Mouse (Mus musculus): ENCODE measurements at regions not wholly inside any gene's neighbourhood (a gene's known extent, or its start where the extent isn't known, plus 50 kb on each side); places are given as distances from the start of the nearest gene placed in this dataset.

- Histone ChIP-seq H3K9ac (ENCODE audit: insufficient read depth, low read depth) (no peak overlapping the region), H3K27ac (ENCODE audit: insufficient read depth, low read depth) (no peak overlapping the region), H3K36me3 (replicated peaks in 1 of 2; ENCODE audit: control insufficient read depth in 1 of 2, insufficient read depth in 1 of 2, low read length in 1 of 2) (no peaks in the 10 kb centered on the region), H3K4me1 (ENCODE audit: control insufficient read depth in 1 of 2, insufficient read depth in 2 of 2) (peaks cover 0 to 14% of the 10 kb centered on the region in 2 experiments; a peak in 2 of 4 replicates), H3K27me3 (replicated peaks) (no peaks in the 10 kb centered on the region), H3K9me3 (replicated peaks; ENCODE audit: low read length) (no peaks in the 10 kb centered on the region), H3K4me2 (ENCODE audit: insufficient read depth, low read depth, poor library complexity, severe bottlenecking) (no peak overlapping the region), H3K79me2 (replicated peaks; ENCODE audit: control insufficient read depth, extremely low read depth, insufficient read depth, poor library complexity, severe bottlenecking) (no peaks in the 10 kb centered on the region), H3K4me3 (replicated peaks in 1 of 3; ENCODE audit: low read depth in 2 of 3, low read length in 2 of 3, poor library complexity in 1 of 3) (no peak overlapping the region)
- in situ Hi-C loops (cut with MboI; ENCODE audit: low pct_ligation_motif_present, low pct_unique_long_range_greater_than_20kb, low sequenced_read_pairs): no loop called here
- dilution Hi-C loops (cut with MboI; ENCODE audit: extremely low pct_ligation_motif_present, extremely low pct_unique_long_range_greater_than_20kb, low sequenced_read_pairs): no loop called here
- TF ChIP-seq SMC3 (IDR thresholded peaks at IDR 0.05; ENCODE audit: low read depth, low read length) (no peak), POLR2A (IDR thresholded peaks at IDR 0.05; ENCODE audit: low read depth, low read length) (no peak), ETS1 (conservative IDR thresholded peaks at IDR 0.05; ENCODE audit: low read depth, low read length) (no peak), MAFK (IDR thresholded peaks at IDR 0.05; ENCODE audit: insufficient replicate concordance, low read length) (no peak), BHLHE40 (IDR thresholded peaks at IDR 0.05; ENCODE audit: low read depth, low read length) (no peak), MEF2A (IDR thresholded peaks at IDR 0.05; ENCODE audit: borderline replicate concordance, low read depth, low read length) (no peak), SIN3A (IDR thresholded peaks at IDR 0.05; ENCODE audit: low read length) (no peak), IRF4 (IDR thresholded peaks at IDR 0.05; ENCODE audit: low read depth, low read length) (no peak), ZC3H11A (IDR thresholded peaks at IDR 0.05; ENCODE audit: low read depth, low read length) (no peak), JUN (IDR thresholded peaks at IDR 0.05; ENCODE audit: insufficient read depth, low read depth, low read length) (no peak), KAT2A (IDR thresholded peaks at IDR 0.05; ENCODE audit: insufficient replicate concordance, low read length) (no peak), NRF1 (IDR thresholded peaks at IDR 0.05; ENCODE audit: low read depth, low read length) (no peak), E2F4 (IDR thresholded peaks at IDR 0.05; ENCODE audit: insufficient replicate concordance, low read depth, low read length) (no peak), MYC (IDR thresholded peaks at IDR 0.05; ENCODE audit: low read depth, low read length) (no peak), USF2 (conservative IDR thresholded peaks at IDR 0.05; ENCODE audit: low read depth, low read length) (no peak), GABPA (IDR thresholded peaks at IDR 0.05; ENCODE audit: insufficient replicate concordance, low read depth, low read length) (no peak), ZKSCAN1 (IDR thresholded peaks at IDR 0.05; ENCODE audit: borderline replicate concordance, low read depth, low read length) (no peak), CTCF (conservative IDR thresholded peaks at IDR 0.05 in 1 of 2, IDR thresholded peaks at IDR 0.05 in 1 of 2; ENCODE audit: low read depth in 2 of 2, low read length in 2 of 2) (no peak)
- no peak for DNase-seq (ENCODE audit: extremely low read depth)
Observed at GRCm38 (mm10) chr3:42573155-42573554, 830.7 kb downstream of the D3Ertd751e start.

GRCm38 (mm10) chr3:42582311-42582710 lies 839.9 kb downstream of the D3Ertd751e start:
- Histone ChIP-seq H3K4me1 (ENCODE audit: control insufficient read depth in 1 of 2, insufficient read depth in 2 of 2) (no peaks in the 10 kb centered on the region), H3K36me3 (replicated peaks in 1 of 2; ENCODE audit: control insufficient read depth in 1 of 2, insufficient read depth in 1 of 2, low read length in 1 of 2) (no peaks in the 10 kb centered on the region), H3K9ac (ENCODE audit: insufficient read depth, low read depth) (no peak overlapping the region), H3K9me3 (replicated peaks; ENCODE audit: low read length) (no peaks in the 10 kb centered on the region), H3K79me2 (replicated peaks; ENCODE audit: control insufficient read depth, extremely low read depth, insufficient read depth, poor library complexity, severe bottlenecking) (no peaks in the 10 kb centered on the region), H3K4me3 (replicated peaks in 1 of 3; ENCODE audit: low read depth in 2 of 3, low read length in 2 of 3, poor library complexity in 1 of 3) (no peak overlapping the region), H3K4me2 (ENCODE audit: insufficient read depth, low read depth, poor library complexity, severe bottlenecking) (no peak overlapping the region), H3K27ac (ENCODE audit: insufficient read depth, low read depth) (no peak overlapping the region), H3K27me3 (replicated peaks) (no peaks in the 10 kb centered on the region)
- TF ChIP-seq MAFK (IDR thresholded peaks at IDR 0.05; ENCODE audit: insufficient replicate concordance, low read length) (no peak), MXI1 (IDR thresholded peaks at IDR 0.05; ENCODE audit: low read depth, low read length) (no peak), RCOR1 (conservative IDR thresholded peaks at IDR 0.05; ENCODE audit: low read depth, low read length) (no peak), BHLHE40 (IDR thresholded peaks at IDR 0.05; ENCODE audit: low read depth, low read length) (no peak), TBP (conservative IDR thresholded peaks at IDR 0.05; ENCODE audit: low read depth, low read length) (no peak), ZMIZ1 (IDR thresholded peaks at IDR 0.05; ENCODE audit: low read depth, low read length) (no peak)
- in situ Hi-C loops (cut with MboI; ENCODE audit: low pct_ligation_motif_present, low pct_unique_long_range_greater_than_20kb, low sequenced_read_pairs) (no loop called here), dilution Hi-C loops (cut with MboI; ENCODE audit: extremely low pct_ligation_motif_present, extremely low pct_unique_long_range_greater_than_20kb, low sequenced_read_pairs) (no loop called here)
- DNase-seq (ENCODE audit: extremely low read depth): no peak
